Mouse (Mus musculus) kidney, embryonic 14.5 days (tissue): Measurements from ENCODE around the gene 1700012B07Rik. TPM values are rescaled to one million over a fixed set of nuclear protein-coding genes. Genes with fewer than 3 reads are reported as not detected.
A peak's percentile ranks its signal among the peaks of the same experiment; 100 is the strongest.

Source experiments
- ATAC-seq: fragments of 200-750 bp; cut with Nextera tagmentation; 2 replicates; pipeline ENCODE4 v1.8.0; 2017; ENCODE audit warnings: moderate number of reproducible peaks, mild to moderate bottlenecking, moderate TSS enrichment, moderate library complexity; ENCODE audit not compliant: low FRiP score, low TSS enrichment
- H3K27ac ChIP-seq: fragments of 300-500 bp; sonication (generic); 2 replicates; pipeline ENCODE4 v1.5.1; 2014; ENCODE audit warnings: low read depth, mild to moderate bottlenecking, low read length, moderate library complexity, mixed read lengths
- H3K27me3 ChIP-seq: fragments of 300-500 bp; sonication (generic); 2 replicates; pipeline ENCODE4 v1.6.1; 2014; ENCODE audit warnings: mild to moderate bottlenecking, low read length; ENCODE audit not compliant: control insufficient read depth, insufficient read depth
- H3K36me3 ChIP-seq: fragments of 300-500 bp; sonication (generic); 2 replicates; pipeline ENCODE4 v1.6.1; 2014; ENCODE audit warnings: low read length, mixed read lengths; ENCODE audit not compliant: control insufficient read depth, insufficient read depth
- H3K4me1 ChIP-seq: fragments of 300-500 bp; sonication (generic); 2 replicates; pipeline ENCODE4 v1.6.1; 2014; ENCODE audit warnings: low read length, mixed read lengths; ENCODE audit not compliant: control insufficient read depth, insufficient read depth
- H3K4me2 ChIP-seq: fragments of 300-500 bp; sonication (generic); replicated peaks from 2 replicates; pipeline ENCODE4 v1.6.1; 2014; ENCODE audit warnings: low read depth, mild to moderate bottlenecking, low read length
- H3K4me3 ChIP-seq: fragments of 300-500 bp; sonication (generic); 2 replicates; pipeline ENCODE4 v1.5.1; 2014; ENCODE audit warnings: mild to moderate bottlenecking, low read length
- H3K9ac ChIP-seq: fragments of 300-500 bp; sonication (generic); 2 replicates; pipeline ENCODE4 v1.6.1; 2014; ENCODE audit warnings: low read depth, mild to moderate bottlenecking, low read length, moderate library complexity
- H3K9me3 ChIP-seq: fragments of 300-500 bp; sonication (generic); 2 replicates; pipeline ENCODE4 v1.6.1; 2016; ENCODE audit warnings: low read length; ENCODE audit not compliant: control insufficient read depth
- WGBS: fragments of 180-500 bp; shearing (Covaris S2); extraction: QIAGEN DNeasy Blood & Tissue Kit; methylation state at CpG from one replicate; pipeline ENCODE4 v1.1.7; 2014; 5-methylcytosine and 5-hydroxymethylcytosine counted together
- polyA plus RNA-seq: library from polyadenylated mRNA; unstranded; fragments of >200 nt; fragmentation: Nextera tagmentation; extraction: Ambion mirVana; gene quantifications from 2 replicates; pipeline ENCODE4 v1.2.1, GENCODE M21; 2014

The 1700012B07Rik gene
- polyA plus RNA-seq, 1 experiment from 2014 or later: not detected

- Histone ChIP-seq H3K27ac (peak overlapping the region; percentile 55; the same call in 1 of the 2 replicates), H3K36me3 (no peaks in the 10 kb centered on the region), H3K27me3 (no peaks in the 10 kb centered on the region), H3K9ac (peak overlapping the region; percentile 4; the same call in 1 of the 2 replicates), H3K4me3 (no peak overlapping the region), H3K4me1 (peaks cover 17% of the 10 kb centered on the region; the same call in 1 of the 2 replicates), H3K4me2 (no peak overlapping the region; the same call in 1 of the 2 replicates), H3K9me3 (no peaks in the 10 kb centered on the region)
- 29% methylated on average over 12 of the region's 12 CpGs for WGBS
- peak; percentile 78; the same call in 1 of the 2 replicates for ATAC-seq
Measured at GRCm38 (mm10) chr11:109751636-109752603, 75.9 kb downstream of the 1700012B07Rik start.

- H3K36me3 ChIP-seq: no peaks in the 10 kb centered on the region
- no peaks in the 10 kb centered on the region for H3K4me1 ChIP-seq
- 76% methylated on average over 4 of the region's 4 CpGs for WGBS
- no peak overlapping the region for H3K27ac ChIP-seq
- no peak overlapping the region for H3K9ac ChIP-seq
- H3K27me3 ChIP-seq: no peaks in the 10 kb centered on the region
- no peak overlapping the region for H3K4me2 ChIP-seq
- H3K9me3 ChIP-seq: no peaks in the 10 kb centered on the region
- no peak for ATAC-seq
- no peak overlapping the region for H3K4me3 ChIP-seq
Measured at GRCm38 (mm10) chr11:109745210-109745609, 82.6 kb downstream of the 1700012B07Rik start.

DNA sequence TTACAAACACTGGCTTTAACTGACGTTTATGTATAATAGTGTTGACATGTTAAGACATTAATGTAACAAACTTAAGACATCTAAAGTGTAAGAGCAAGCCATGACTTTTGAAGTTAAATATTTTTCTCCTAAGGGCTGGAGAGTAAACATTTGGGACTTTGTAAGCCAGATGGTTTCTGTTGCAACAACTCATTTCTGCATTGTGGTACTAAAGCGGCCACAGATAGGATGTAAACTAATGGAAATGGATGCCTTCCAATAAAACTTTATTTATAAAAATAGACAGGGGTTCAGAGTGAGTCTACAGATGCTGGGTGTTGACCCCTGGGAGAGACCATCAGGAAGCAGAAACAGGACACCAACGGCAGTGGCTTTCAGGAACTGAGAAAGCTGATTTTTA lies 89.9 kb downstream of the 1700012B07Rik start:
- WGBS: 40% methylated on average over 3 of the region's 3 CpGs
- Histone ChIP-seq H3K4me2 (no peak overlapping the region), H3K4me1 (0 out of 2 replicates have a peak, but pooled peaks cover 2% of the 10 kb centered on the region), H3K27me3 (no peaks in the 10 kb centered on the region), H3K36me3 (no peaks in the 10 kb centered on the region), H3K9ac (no peak overlapping the region), H3K9me3 (no peaks in the 10 kb centered on the region), H3K27ac (no peak overlapping the region), H3K4me3 (no peak overlapping the region)
- ATAC-seq: no peak

Other genes with a start within 250 kb of the 1700012B07Rik start
- gene Wipi1, start 216.1 kb downstream of the 1700012B07Rik start, polyA plus RNA-seq: 15.0 and 19.6 TPM in 2 replicates
- 273 and 367 TPM in 2 replicates for gene Prkar1a, start 178.6 kb downstream of the 1700012B07Rik start, polyA plus RNA-seq
- gene Fam20a, start 105.8 kb downstream of the 1700012B07Rik start, polyA plus RNA-seq: 1.5 and 1.9 TPM in 2 replicates
- gene Abca8b, start 167.8 kb upstream of the 1700012B07Rik start, polyA plus RNA-seq: 0.26 and 0.46 TPM in 2 replicates